Mouse (Mus musculus) thymus, adult 2 months (tissue): ENCODE results near the gene Axin1. TPM values are rescaled to one million over a fixed set of nuclear protein-coding genes. Genes with fewer than 3 reads are reported as not detected.

Source experiments
- DNase-seq: peaks from one replicate; pipeline ENCODE4 v3.0.0; 2021
- H3K27ac ChIP-seq: fragments of 200-500 bp; 2 replicates; pipeline ENCODE4 v1.5.1; 2012; ENCODE audit warnings: low read length, control low read depth; ENCODE audit not compliant: control insufficient read depth, insufficient read depth
- H3K27me3 ChIP-seq: fragments of 200-500 bp; 2 replicates; pipeline ENCODE4 v1.6.1; 2012; ENCODE audit warnings: mild to moderate bottlenecking, low read length, moderate library complexity, mixed read lengths; ENCODE audit not compliant: control insufficient read depth, insufficient read depth
- H3K36me3 ChIP-seq: fragments of 200-500 bp; 2 replicates; pipeline ENCODE4 v1.6.1; 2012; ENCODE audit warnings: mild to moderate bottlenecking, low read length, moderate library complexity; ENCODE audit not compliant: control insufficient read depth, insufficient read depth
- H3K4me1 ChIP-seq: fragments of 200-500 bp; replicated peaks from 2 replicates; pipeline ENCODE4 v1.6.1; 2012; ENCODE audit warnings: low read length; ENCODE audit not compliant: control insufficient read depth, insufficient read depth
- H3K4me3 ChIP-seq: fragments of 200-500 bp; 2 replicates; pipeline ENCODE4 v1.5.1; 2012; ENCODE audit warnings: mild to moderate bottlenecking, low read length, control low read depth, moderate library complexity; ENCODE audit not compliant: control insufficient read depth, insufficient read depth
- CTCF ChIP-seq: fragments of 200-500 bp; IDR thresholded peaks from 2 replicates; pipeline ENCODE4 v1.5.1; 2012; ENCODE audit warnings: mild to moderate bottlenecking, control low read depth, low read length, moderate library complexity, borderline replicate concordance; ENCODE audit not compliant: control insufficient read depth, poor library complexity, insufficient read depth; ENCODE audit errors: extremely low read depth
- POLR2A ChIP-seq: fragments of 200-500 bp; IDR thresholded peaks from 2 replicates; pipeline ENCODE4 v1.6.1; 2012; ENCODE audit warnings: mild to moderate bottlenecking, low read length, control low read depth, moderate library complexity; ENCODE audit not compliant: control insufficient read depth, poor library complexity, insufficient read depth; ENCODE audit errors: extremely low read depth
- WGBS: fragments of 180-500 bp; shearing (Covaris S2); methylation state at CpG from one replicate; pipeline ENCODE4 v1.1.7; 2018; 5-methylcytosine and 5-hydroxymethylcytosine counted together
- polyA plus RNA-seq: library from polyadenylated mRNA; depleted of rRNA; stranded (reverse); fragments of >200 nt; gene quantifications from 2 replicates; pipeline ENCODE4 v1.2.3, GENCODE M21; 2012

Gene Axin1
- polyA plus RNA-seq, 1 experiment, result 38.0 TPM

- TF ChIP-seq CTCF, result peak; percentile 89
- TF ChIP-seq POLR2A, result no peak
- H3K4me1 ChIP-seq, result peaks cover 22% of the 10 kb centered on the region
- H3K27me3 ChIP-seq, result no peaks in the 10 kb centered on the region
- peak; percentile 63 for DNase-seq
- WGBS, result 44% methylated on average over 33 of the region's 33 CpGs
- no peaks in the 10 kb centered on the region for H3K36me3 ChIP-seq
- H3K27ac ChIP-seq, result no peak overlapping the region
- H3K4me3 ChIP-seq, result no peak overlapping the region
Measured at GRCm38 (mm10) chr17:26119766-26120710, 18.4 kb upstream of the Axin1 start.

DNA sequence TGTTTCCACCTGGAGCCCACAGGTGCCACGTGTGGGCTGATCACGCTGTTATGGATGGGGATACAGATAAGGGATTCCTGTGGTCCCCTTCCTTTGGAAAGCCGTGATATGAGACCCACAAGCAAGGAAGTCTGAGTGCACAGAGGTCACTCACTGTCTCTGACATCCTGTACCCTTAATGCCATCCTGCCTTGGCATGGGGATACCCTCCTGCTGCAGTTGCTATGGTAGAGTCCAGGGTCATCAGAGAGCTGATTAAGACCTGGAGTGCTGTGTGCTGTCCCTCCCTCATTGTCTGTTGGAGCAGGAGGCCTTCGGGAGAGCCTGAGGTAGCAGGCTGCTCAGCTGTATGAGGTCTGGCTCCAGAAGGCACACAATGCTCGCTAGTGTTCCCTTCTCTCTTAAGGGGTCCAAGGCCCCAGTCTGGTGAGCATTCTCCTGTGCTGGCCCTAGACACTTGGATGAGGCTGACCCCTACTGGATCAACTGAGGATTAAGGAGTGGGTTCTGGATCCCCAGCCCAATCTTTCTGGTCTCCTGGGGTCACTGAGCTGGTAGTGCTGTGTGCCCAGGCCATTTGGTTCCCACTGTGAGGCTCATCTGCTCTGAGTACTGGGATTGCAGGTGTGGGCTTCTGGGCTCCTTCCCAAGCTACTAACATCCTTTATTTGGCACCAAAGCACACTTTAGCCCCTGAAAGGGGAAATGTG is 15.9 kb upstream of the Axin1 start:
- TF ChIP-seq POLR2A (no peak), CTCF (no peak)
- WGBS, result 76% methylated on average over 5 of the region's 5 CpGs
- Histone ChIP-seq H3K4me3 (no peak overlapping the region), H3K4me1 (peaks cover 22% of the 10 kb centered on the region), H3K36me3 (peaks cover 3% of the 10 kb centered on the region), H3K27ac (no peak overlapping the region), H3K27me3 (no peaks in the 10 kb centered on the region)
- DNase-seq, result no peak

- TF ChIP-seq CTCF, result peak; percentile 45; the same call in 1 of the 2 replicates
- peak; percentile 91 for TF ChIP-seq POLR2A
- peak within 1 kb of the TSS; percentile 15; the same call in 1 of the 2 replicates for H3K27ac ChIP-seq
- H3K4me3 ChIP-seq, result peak within 1 kb of the TSS; percentile 92
- H3K36me3 ChIP-seq, result peaks cover 3% of the 10 kb centered on the region
- H3K27me3 ChIP-seq, result no peaks in the 10 kb centered on the region
- peak; percentile 85 for DNase-seq
- under 1% methylated on average over 32 of the region's 32 CpGs for WGBS
- peaks cover 22% of the 10 kb centered on the region for H3K4me1 ChIP-seq
Measured at GRCm38 (mm10) chr17:26123267-26123684, 15.2 kb upstream of the Axin1 start, which contains the start of gene Mrpl28. Gene Mrpl28 (plus strand): TSS chr17:26123500.

DNA sequence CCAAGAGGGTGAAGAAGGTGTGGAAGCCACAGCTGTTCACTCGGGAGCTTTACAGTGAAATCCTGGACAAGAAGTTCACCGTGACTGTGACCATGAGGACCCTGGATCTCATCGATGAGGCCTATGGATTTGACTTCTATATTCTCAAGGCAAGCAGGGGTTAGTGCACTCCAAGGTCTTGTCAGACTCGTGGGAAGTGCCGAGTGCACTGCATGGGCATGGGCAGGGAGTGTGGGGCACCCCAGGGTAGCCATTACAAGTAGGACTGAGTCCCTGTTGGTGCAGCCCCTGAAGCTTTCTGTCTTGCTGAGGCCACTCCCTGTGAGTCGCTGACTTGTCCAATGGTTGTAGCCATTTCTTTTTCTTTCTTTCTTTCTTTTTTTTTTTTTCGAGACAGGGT is 13.9 kb upstream of the Axin1 start:
- H3K27ac ChIP-seq, result no peak overlapping the region
- no peaks in the 10 kb centered on the region for H3K27me3 ChIP-seq
- 82% methylated on average over 7 of the region's 7 CpGs for WGBS
- H3K4me1 ChIP-seq, result peaks cover 22% of the 10 kb centered on the region
- peaks cover 3% of the 10 kb centered on the region for H3K36me3 ChIP-seq
- H3K4me3 ChIP-seq, result peak overlapping the region; percentile 10; the same call in 1 of the 2 replicates
- TF ChIP-seq POLR2A (no peak), CTCF (no peak)
- no peak for DNase-seq

DNA sequence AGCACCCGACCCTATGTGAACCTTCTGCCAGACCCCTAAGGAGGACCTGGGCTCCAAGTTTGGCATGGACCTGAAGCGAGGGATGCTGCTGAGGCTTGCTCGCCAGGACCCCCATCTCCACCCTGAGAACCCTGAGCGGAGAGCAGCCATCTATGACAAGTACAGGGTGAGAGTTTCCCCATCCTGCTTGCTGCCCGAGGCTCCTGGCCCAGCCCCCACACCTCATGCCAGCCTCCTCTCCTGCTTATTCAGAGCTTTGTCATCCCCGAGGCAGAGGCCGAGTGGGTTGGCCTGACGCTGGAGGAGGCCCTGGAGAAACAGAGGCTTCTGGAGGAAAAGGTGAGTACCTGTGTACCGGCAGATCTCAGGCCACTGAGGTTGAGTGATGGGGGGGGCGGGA is 13.3 kb upstream of the Axin1 start:
- Histone ChIP-seq H3K27me3 (no peaks in the 10 kb centered on the region), H3K4me3 (no peak overlapping the region), H3K27ac (no peak overlapping the region), H3K36me3 (peaks cover 3% of the 10 kb centered on the region), H3K4me1 (peaks cover 18% of the 10 kb centered on the region)
- no peak for TF ChIP-seq POLR2A
- TF ChIP-seq CTCF, result no peak
- no peak for DNase-seq
- 97% methylated on average over 10 of the region's 10 CpGs for WGBS

DNA sequence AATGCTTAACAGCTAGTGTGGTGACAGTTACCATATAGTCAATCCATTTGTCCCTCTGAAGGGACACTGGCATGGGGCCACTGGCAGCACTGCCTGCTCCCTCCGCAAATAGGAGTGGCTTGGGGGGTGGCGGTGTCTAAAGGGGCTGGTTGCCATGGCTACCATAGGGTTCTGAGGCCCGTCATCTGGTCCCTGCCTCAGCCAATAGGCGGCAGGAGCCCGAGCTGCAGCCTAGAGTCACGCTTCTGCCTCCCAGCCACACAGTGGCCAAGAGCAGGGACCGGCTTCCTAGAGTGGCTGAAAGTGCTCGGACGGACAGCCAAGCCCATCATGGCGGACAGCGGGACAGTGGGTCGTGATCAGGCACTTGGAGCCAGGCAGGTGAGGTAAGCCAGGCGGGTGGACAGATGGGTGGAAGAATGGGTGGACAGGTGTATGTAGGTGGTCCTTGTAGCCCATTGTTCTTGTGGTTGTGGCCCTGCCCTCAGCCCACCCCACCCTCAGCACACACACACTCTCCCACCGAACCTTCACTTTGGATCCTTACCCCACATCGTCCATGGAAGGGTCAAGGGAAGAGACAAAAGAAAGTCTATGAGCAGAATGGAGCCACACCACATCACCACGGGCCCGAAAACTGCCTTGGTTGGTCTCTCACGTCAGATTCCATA is 7.3 kb upstream of the Axin1 start:
- no peak for TF ChIP-seq POLR2A
- no peak for TF ChIP-seq CTCF
- peaks cover 3% of the 10 kb centered on the region for H3K36me3 ChIP-seq

More for the DNA sequence above, 7.3 kb upstream of the Axin1 start:
- no peak overlapping the region for H3K4me3 ChIP-seq
- no peaks in the 10 kb centered on the region for H3K27me3 ChIP-seq
- no peak overlapping the region for H3K27ac ChIP-seq
- WGBS, result 97% methylated on average over 18 of the region's 18 CpGs
- no peak for DNase-seq
- H3K4me1 ChIP-seq, result no peaks in the 10 kb centered on the region
